Mouse (Mus musculus): ENCODE data around the gene Nrxn3.

Nrxn3 gene

DNA sequence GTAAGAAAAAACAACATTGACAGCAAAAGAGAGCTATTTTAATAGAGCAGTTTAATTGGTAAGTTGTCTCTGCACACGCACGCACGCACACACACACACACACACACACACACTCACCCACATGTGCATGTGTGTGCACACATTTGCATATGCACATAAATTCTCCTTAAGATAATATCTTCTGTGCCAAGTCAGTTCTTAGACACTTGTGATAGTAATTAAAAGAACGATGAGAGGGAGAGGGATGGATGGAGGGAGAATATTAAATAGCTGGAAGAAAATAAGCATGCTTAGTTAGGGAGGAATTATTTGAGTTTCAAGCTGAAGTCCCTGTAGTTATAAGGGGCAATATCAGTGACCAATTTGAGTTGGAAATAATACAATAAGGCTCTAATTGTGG, 203.6 kb downstream of the Nrxn3 start:
- no peak for DNase-seq (ENCODE audit: low spot score in 2 of 2)

GRCm38 (mm10) chr12:88931713-88932112, 209.0 kb downstream of the Nrxn3 start:
- DNase-seq (ENCODE audit: low spot score in 2 of 2) = no peak

DNA sequence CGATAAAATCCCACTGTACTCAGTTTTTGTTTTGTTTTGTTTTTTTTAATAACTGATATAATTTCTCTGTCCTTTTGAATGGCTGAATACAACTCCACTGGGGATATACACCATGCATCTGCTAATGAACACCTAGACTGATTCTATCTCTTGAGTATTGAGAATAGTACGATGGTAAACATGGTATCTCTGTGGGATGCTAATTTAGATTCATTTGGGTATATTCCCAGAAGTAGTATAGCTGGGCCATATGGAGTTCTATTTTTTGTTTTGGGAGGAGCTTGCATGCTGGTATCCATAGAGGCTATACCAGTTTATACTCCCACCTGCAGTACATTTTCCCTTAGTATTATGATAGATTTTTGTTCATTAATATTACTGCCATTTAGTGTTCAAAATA, 217.0 kb downstream of the Nrxn3 start:
- no peak for DNase-seq (ENCODE audit: low spot score in 2 of 2)

GRCm38 (mm10) chr12:88944967-88945366, 222.3 kb downstream of the Nrxn3 start:
- no peak for DNase-seq (ENCODE audit: low spot score in 2 of 2)

DNA sequence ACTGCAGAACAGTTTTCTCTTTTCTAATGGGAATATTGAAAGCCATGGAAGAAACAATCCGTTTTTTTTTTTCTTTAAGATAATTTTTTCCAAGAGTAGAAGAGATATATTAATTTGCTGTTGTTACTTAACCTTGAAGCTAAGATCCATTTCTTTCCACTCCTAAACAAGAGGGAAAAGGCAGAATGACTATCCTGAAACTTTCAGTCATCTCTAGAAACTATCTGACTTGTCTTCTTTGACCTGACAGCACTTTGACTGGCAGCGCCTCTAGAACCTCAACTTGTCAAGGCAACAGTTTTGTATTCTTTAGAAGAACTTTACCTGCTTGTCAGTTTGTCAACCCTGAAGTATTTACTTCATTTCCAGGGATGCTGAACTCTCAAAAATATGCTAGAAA, 227.2 kb downstream of the Nrxn3 start:
- DNase-seq (ENCODE audit: low spot score in 2 of 2) = no peak

DNA sequence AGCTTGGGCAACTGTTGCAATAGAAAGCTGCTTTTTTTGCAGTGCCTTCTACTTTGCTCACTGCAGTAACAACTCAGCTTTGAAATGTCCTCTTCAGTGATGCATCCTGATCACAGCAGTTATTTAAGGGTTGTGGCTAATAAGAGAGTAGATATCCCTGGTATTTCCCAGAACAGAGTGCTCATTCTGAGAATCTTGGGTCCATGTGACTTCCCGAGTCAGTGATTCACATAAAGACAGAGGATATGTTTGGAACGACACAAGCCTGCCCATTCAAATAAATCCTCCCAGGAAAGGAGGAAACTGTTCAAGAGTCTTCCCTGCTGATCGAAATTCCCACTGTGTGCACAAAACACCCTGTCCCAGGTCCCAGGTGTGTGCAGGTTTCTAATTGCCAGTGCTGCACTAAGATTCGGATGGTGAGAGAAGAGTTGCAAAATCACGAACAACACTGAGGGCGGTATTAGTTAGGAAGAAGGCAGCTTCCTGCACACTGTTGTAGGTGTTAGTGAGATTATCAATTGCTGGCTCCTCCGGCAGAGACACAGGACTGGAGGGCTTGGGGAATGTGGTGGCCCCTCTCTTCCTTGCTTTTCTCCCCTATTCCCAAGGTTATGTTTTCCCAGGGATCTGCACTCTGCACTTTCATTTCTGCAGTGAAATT, 230.4 kb downstream of the Nrxn3 start:
- no peak for DNase-seq (ENCODE audit: low spot score in 2 of 2)

- DNase-seq (ENCODE audit: low spot score in 2 of 2) = no peak
Observed at GRCm38 (mm10) chr12:88953801-88954200, 231.1 kb downstream of the Nrxn3 start.

DNA sequence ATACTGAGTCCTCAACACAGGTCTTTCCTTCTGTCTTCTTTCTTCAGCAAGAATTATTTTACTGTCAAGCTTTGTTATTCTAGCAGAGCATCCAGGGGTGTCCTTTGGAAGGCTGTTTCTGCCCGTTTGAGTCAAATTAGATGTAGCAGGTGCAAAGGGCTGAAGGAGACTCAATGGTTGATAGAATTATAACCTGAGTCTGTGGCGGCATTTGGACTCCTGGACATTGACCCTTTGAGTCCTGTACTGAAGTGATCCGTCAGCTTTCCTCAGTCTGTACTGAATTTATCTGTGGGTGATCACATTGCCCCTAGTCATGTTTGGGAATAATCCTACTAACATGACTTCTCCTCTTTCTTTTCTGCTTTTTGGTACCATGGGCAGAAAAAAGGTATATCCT, 234.8 kb downstream of the Nrxn3 start:
- DNase-seq (ENCODE audit: low spot score in 2 of 2) = no peak

- no peak for DNase-seq (ENCODE audit: low spot score in 2 of 2)
Observed at GRCm38 (mm10) chr12:88960817-88961216, 238.1 kb downstream of the Nrxn3 start.

DNA sequence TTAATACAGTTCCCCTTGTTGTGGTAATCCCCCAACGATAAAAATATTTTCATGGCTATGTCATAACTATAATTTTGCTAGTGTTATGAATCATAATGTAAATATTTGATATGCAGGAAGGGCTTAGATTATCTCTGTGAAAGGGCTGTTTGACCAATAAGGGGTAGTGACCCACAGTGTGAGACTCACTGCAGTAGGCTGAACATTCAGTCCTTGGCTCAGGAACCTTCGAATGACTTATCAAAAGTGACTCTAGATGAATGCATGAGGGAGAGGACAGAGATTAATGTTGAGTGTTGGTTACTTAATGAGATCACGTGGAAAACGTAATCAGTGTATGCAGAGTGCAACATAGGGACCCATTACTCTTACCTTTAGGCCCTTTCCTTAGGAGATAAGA, 243.7 kb downstream of the Nrxn3 start:
- no peak for DNase-seq (ENCODE audit: low spot score in 2 of 2)

DNA sequence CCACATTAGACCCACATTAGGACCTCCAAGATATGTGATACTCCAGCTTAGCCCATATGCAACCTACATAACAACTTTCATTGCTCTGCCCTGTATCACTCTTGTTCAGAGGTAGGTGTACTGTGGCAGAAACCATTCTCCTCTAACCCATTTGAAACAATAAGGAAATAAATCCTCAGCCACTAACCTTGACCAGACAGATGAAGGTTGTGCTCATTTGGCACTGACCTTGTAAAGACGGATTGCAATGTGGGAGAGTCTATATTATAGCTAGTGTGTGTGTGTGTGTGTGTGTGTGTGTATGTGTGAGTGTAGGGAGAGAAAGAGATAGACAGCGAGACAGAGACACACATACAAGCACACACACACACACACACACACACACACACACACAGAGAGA, 253.9 kb downstream of the Nrxn3 start:
- DNase-seq (ENCODE audit: low spot score in 2 of 2) = no peak

DNA sequence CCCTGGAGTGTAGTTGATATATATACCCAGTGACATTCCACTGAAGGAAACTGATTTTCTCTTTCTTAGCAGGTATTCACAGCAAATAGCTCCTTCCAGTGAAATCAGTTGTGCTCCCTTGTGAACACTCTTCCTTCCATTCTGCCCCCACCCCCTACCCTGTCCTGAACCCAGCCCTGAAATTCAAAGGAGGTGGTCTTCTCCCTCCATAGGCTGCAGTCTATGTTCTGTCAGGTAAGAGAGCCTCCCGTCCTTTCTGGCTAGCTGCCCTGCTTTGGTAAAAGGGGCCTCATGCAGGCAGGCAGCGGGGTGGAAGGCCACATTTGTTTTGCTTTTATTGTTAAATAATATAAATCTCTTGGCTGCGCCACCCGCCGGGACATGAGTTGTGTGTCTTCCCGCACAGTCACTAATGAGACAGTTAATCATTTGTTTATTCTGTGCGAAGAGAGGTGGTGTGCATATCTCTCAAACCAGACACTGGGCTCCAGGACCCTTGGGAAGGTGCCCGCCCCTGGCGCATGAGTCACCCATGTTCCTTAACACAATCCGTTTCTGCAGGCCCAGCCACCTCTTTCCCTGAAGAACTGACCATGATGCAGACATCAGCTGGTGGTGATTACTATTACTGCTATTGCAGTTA, 261.1 kb downstream of the Nrxn3 start:
- DNase-seq (ENCODE audit: low spot score in 2 of 2) = no peak

GRCm38 (mm10) chr12:88984375-88984774, 261.7 kb downstream of the Nrxn3 start:
- DNase-seq (ENCODE audit: low spot score in 2 of 2) = no peak

DNA sequence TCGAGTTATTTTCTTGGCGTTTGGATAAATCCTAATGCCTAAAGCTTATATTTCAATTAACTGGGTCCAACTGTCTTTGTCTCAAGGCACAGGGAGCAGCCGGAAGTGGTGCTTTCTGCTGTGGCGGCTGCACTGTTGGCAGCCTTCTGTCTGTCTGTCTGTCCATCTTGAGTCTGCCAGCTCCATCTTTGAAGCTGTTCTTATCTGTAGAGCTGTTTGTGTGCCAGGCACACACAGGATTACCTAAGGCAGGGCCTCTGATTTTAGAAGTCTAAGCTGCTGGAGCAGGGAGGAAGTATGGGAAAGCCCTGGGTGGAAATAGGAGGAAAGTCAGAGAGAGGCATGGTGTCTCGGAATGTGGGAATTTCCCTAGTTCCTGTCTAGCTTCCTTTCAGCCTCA, 262.1 kb downstream of the Nrxn3 start:
- DNase-seq (ENCODE audit: low spot score in 2 of 2) = no peak

DNA sequence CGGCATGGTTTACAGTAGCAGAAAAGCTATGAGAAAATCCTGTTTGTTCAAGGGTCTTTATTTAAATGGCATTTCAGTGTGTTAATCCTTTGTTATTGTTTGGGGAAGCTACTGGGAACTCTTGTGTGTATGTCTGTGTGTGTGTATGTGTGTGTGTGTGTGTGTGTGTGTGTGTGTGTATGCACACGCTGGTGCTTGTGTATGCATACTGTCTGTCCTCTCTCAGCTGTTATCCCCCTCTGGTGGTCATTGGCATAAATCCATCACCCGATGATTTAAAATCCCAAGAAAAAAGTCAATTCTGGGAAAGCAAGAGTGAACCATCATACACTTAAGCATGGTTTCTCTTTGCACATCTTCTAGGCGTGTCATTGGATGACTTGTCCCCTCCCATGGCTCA, 264.4 kb downstream of the Nrxn3 start:
- DNase-seq (ENCODE audit: low spot score in 2 of 2) = no peak

DNA sequence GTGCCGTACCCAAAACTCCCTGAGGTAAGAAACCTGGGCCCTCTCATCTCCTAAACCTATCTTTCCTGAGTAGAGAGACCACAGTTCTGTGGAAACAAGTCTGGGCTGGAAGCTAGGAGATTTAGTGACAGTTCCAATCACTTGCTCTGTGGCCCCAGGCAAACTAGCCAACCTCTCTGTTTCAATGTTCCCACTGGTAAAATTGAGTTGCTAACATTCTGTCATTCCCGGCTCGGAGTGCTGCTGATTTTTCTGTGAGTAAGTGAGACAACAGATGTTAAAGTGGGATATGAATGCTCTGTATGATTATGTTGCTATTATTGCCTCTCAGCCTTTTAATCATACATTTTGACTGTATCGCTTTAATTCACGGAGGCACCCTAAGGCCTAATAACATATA, 268.1 kb downstream of the Nrxn3 start:
- DNase-seq (ENCODE audit: low spot score in 2 of 2) = no peak

DNA sequence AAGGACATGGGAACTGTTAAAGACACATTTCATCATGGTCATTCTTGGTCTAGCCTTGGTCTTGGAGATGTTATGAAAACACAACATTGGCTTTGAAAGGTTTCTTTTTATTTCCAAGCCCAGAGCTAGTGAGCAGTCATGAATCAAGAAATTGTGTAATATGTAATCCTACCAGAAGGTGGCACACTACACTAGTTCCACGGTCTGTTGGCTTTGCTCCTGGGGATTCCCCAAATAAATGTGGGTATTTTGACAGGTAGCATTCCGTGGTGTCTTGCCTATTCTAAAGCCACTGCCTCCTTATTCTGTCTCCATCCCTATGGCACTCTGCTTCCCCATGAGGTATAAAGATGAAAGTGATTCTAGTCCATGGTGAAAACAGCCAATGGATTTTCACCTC, 269.5 kb downstream of the Nrxn3 start:
- no peak for DNase-seq (ENCODE audit: low spot score in 2 of 2)

DNA sequence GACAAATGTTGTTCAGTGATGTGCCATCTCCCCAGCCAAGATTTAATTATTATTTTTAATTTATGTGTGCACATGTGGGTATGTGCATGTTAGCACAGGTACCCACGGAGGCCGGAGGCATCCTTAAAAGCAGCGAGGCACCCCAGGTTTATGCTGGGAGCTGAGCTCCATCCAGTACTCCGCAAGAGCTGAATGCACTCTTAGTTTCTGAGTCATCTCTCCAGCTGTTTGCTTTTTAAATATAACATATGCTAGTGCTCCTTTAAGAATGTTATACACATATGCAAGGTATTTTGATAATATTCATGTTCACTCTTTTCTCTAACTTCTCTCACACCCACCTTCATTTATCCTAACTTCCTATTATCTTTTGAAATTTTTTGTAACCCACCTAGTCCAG, 271.1 kb downstream of the Nrxn3 start:
- DNase-seq (ENCODE audit: low spot score in 2 of 2) = no peak

GRCm38 (mm10) chr12:89016436-89016835, 293.8 kb downstream of the Nrxn3 start:
- DNase-seq (ENCODE audit: low spot score in 2 of 2) = no peak

- no peak for DNase-seq (ENCODE audit: low spot score in 2 of 2)
Observed at GRCm38 (mm10) chr12:89025180-89025579, 302.5 kb downstream of the Nrxn3 start.

DNA sequence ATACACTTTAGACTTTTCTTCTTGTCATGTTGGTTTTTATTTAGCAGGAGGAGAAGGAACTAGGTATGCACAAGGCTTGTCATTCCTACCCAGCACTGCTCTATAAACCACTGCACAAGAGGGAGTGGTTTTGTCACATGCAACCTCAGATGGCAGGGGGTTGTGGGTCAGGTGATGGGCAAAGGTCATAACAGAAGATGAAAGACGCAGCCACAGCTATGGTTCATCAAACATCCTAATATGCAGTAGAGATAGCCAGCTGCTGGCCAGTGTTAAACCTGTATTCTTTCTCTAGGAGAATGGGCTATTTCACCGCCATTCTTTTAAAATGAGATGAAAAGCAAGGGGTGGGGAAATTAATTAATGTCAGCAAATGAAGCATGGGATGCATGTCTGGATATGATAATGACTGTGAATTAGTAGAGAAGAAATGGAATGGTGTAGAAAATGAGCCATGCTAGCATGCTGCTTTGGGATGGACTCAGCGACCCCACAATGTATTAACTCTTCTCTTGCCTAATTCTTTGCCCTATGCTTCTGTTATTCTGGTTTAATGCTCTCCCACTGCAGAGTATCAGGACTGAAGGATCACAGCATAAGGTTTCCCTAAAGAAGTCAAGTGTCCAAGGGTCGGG, 313.4 kb downstream of the Nrxn3 start:
- DNase-seq (ENCODE audit: low spot score in 2 of 2) = no peak

GRCm38 (mm10) chr12:89040151-89040550, 317.5 kb downstream of the Nrxn3 start:
- DNase-seq (ENCODE audit: low spot score in 2 of 2) = no peak

DNA sequence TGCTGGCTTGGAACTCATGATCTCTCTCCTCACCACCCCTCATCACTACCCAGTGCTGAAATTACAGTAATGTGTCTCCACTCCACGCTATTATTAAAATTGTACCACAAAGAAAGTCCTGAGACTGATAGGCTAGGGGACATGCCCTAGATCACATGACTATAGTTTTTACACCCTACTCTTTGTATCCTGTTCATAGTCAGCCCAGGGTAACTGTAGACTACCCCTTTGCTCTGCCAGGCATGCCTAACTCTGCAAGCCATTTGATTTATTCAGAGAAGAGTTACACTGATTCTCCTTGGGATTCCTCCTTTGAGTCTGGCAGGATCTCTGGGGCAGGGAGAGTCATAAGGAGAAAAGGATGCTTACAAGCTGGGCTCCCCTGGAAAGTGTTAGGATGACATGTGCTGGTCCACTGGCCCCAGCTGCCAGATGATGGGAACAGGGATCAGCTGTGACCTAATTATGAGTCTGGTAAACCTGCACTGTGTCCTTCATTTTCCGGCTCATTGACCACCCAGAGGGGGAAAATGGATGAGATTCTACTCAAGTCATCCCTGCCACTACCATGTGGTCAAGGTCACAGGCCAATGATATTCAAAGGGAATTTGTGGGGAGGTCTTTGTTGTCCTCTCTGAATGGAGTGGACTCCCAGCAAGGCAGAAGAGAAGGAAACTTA, 318.9 kb downstream of the Nrxn3 start:
- DNase-seq (ENCODE audit: low spot score in 2 of 2) = no peak
